Mouse (Mus musculus) hindbrain, postnatal 0 days (tissue): ENCODE data around the gene Sh3pxd2a. TPM values are rescaled to one million over a fixed set of nuclear protein-coding genes. Genes with fewer than 3 reads are reported as not detected.
A peak's percentile ranks its signal among the peaks of the same experiment; 100 is the strongest.

Source experiments
- ATAC-seq: fragments of 200-750 bp; cut with Nextera tagmentation; 2 replicates; pipeline ENCODE4 v1.8.0; 2017; ENCODE audit warnings: mild to moderate bottlenecking, moderate TSS enrichment, moderate library complexity
- DNase-seq: peaks from one replicate; pipeline ENCODE4 v3.0.0-alpha.2; 2015; ENCODE audit warnings: low spot score
- H3K27ac ChIP-seq: fragments of 300-500 bp; sonication (generic); 2 replicates; pipeline ENCODE4 v1.5.1; 2014; ENCODE audit warnings: mild to moderate bottlenecking
- H3K27me3 ChIP-seq: fragments of 300-500 bp; sonication (generic); 2 replicates; pipeline ENCODE4 v1.6.1; 2014; ENCODE audit warnings: low read length, mixed read lengths; ENCODE audit not compliant: insufficient read depth
- H3K36me3 ChIP-seq: fragments of 300-500 bp; sonication (generic); 2 replicates; pipeline ENCODE4 v1.6.1; 2014; ENCODE audit warnings: low read length, mixed read lengths; ENCODE audit not compliant: insufficient read depth
- H3K4me1 ChIP-seq: fragments of 300-500 bp; sonication (generic); 2 replicates; pipeline ENCODE4 v1.6.1; 2014; ENCODE audit warnings: antibody characterized with exemption, low read length, mixed read lengths; ENCODE audit not compliant: insufficient read depth
- H3K4me2 ChIP-seq: fragments of 300-500 bp; sonication (generic); 2 replicates; pipeline ENCODE4 v1.6.1; 2014; ENCODE audit warnings: low read depth, mild to moderate bottlenecking, low read length, moderate library complexity, mixed read lengths
- H3K4me3 ChIP-seq: fragments of 300-500 bp; sonication (generic); 2 replicates; pipeline ENCODE4 v1.5.1; 2014; ENCODE audit warnings: low read length
- H3K9ac ChIP-seq: fragments of 300-500 bp; sonication (generic); replicated peaks from 2 replicates; pipeline ENCODE4 v1.6.1; 2014; ENCODE audit warnings: mild to moderate bottlenecking, low read length, moderate library complexity, mixed read lengths
- H3K9me3 ChIP-seq: fragments of 300-500 bp; sonication (generic); 2 replicates; pipeline ENCODE4 v1.6.1; 2016; ENCODE audit warnings: low read length, mixed read lengths
- CTCF ChIP-seq: IDR thresholded peaks from 2 replicates; pipeline ENCODE4 v1.5.1; 2016; ENCODE audit warnings: antibody characterized with exemption, control low read depth, low read depth
- WGBS: fragments of 180-500 bp; shearing (Covaris S2); extraction: QIAGEN DNeasy Blood & Tissue Kit; methylation state at CpG from one replicate; pipeline ENCODE4 v1.1.7; 2014; 5-methylcytosine and 5-hydroxymethylcytosine counted together
- polyA plus RNA-seq: library from polyadenylated mRNA; unstranded; fragments of >200 nt; fragmentation: Nextera tagmentation; extraction: Ambion mirVana; gene quantifications from 2 replicates; pipeline ENCODE4 v1.2.1, GENCODE M21; 2015
- total RNA-seq: library from RNA; depleted of rRNA; stranded (reverse); fragments of >200 nt; gene quantifications from 2 replicates; pipeline ENCODE4 v1.2.3, GENCODE M21; 2014

Sh3pxd2a gene
- total and polyA plus RNA-seq, 2 experiments from 2014 or later: 1.8 to 25.5 TPM

GRCm38 (mm10) chr19:47384639-47385038 lies 79.6 kb downstream of the Sh3pxd2a start:
- Histone ChIP-seq H3K36me3 (no peaks in the 10 kb centered on the region), H3K27ac (no peak overlapping the region), H3K4me2 (no peak overlapping the region), H3K27me3 (no peaks in the 10 kb centered on the region), H3K9me3 (no peaks in the 10 kb centered on the region), H3K9ac (no peak overlapping the region), H3K4me1 (no peaks in the 10 kb centered on the region), H3K4me3 (no peak overlapping the region)
- DNase-seq (no peak), ATAC-seq (no peak)
- TF ChIP-seq CTCF: no peak
- 95% methylated on average over 3 of the region's 3 CpGs for WGBS

DNA sequence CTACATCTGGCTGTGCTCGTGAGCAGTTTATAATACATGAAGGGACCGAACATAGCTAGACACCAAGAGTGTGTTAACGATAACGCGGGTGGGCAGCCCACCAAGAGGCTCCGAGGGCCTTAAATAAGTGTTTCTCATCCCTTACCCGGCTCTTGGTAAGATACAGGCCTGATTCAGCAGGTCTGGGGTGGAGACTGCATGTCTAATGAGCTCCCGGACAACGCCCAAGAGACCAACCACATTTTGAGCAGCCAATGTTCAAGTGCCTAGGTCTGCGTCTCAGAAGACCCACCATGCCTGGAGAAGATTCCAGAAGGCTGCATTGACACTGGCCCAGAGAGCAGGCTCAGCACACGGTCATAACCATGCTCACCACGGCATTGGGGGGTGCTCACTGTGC lies 80.2 kb downstream of the Sh3pxd2a start:
- H3K36me3 ChIP-seq: no peaks in the 10 kb centered on the region
- no peaks in the 10 kb centered on the region for H3K27me3 ChIP-seq
- no peak overlapping the region for H3K4me2 ChIP-seq
- no peaks in the 10 kb centered on the region for H3K4me1 ChIP-seq
- no peak overlapping the region for H3K4me3 ChIP-seq
- no peak for TF ChIP-seq CTCF
- no peak for ATAC-seq
- no peak overlapping the region for H3K27ac ChIP-seq
- DNase-seq: no peak
- WGBS: 89% methylated on average over 12 of the region's 12 CpGs
- H3K9me3 ChIP-seq: no peaks in the 10 kb centered on the region
- no peak overlapping the region for H3K9ac ChIP-seq

GRCm38 (mm10) chr19:47382268-47382667 lies 81.9 kb downstream of the Sh3pxd2a start:
- ATAC-seq: no peak
- Histone ChIP-seq H3K4me1 (no peaks in the 10 kb centered on the region), H3K27ac (no peak overlapping the region), H3K9ac (no peak overlapping the region), H3K9me3 (no peaks in the 10 kb centered on the region), H3K27me3 (no peaks in the 10 kb centered on the region), H3K4me2 (no peak overlapping the region), H3K36me3 (no peaks in the 10 kb centered on the region), H3K4me3 (no peak overlapping the region)
- TF ChIP-seq CTCF: peak; percentile 47
- peak; percentile 40 for DNase-seq
- WGBS: 82% methylated on average over 5 of the region's 5 CpGs

DNA sequence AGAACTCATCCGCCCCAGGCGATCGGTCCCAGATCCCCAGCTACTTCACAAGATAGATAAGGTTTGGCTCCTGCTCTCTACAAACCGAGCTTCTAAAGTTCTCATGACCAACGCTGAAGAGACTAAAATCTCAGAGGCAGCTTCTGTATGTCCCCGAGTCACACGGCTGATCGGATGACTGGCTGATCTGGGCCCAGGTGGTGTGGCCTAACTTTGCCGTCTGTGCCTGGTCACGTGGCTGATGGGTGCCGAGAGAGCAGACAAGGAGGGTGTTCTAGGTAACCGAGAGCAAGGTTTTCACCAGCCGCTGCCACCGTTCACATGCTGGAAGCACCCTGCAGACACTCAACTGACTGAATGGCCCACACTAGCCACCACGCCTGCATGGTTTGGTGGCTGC lies 83.2 kb downstream of the Sh3pxd2a start:
- no peak for TF ChIP-seq CTCF
- no peak overlapping the region for H3K9ac ChIP-seq
- H3K9me3 ChIP-seq: no peaks in the 10 kb centered on the region
- ATAC-seq: no peak
- H3K4me2 ChIP-seq: no peak overlapping the region
- H3K4me3 ChIP-seq: no peak overlapping the region
- no peaks in the 10 kb centered on the region for H3K4me1 ChIP-seq
- no peak for DNase-seq
- no peaks in the 10 kb centered on the region for H3K27me3 ChIP-seq
- H3K36me3 ChIP-seq: no peaks in the 10 kb centered on the region
- 81% methylated on average over 15 of the region's 15 CpGs for WGBS
- H3K27ac ChIP-seq: no peak overlapping the region

- Histone ChIP-seq H3K36me3 (no peaks in the 10 kb centered on the region), H3K27me3 (no peaks in the 10 kb centered on the region), H3K27ac (no peak overlapping the region), H3K9me3 (no peaks in the 10 kb centered on the region), H3K4me3 (no peak overlapping the region), H3K4me2 (no peak overlapping the region), H3K4me1 (no peaks in the 10 kb centered on the region), H3K9ac (no peak overlapping the region)
- ATAC-seq (no peak), DNase-seq (no peak)
- no peak for TF ChIP-seq CTCF
- WGBS: 68% methylated on average over 5 of the region's 5 CpGs
Observed at GRCm38 (mm10) chr19:47379141-47379540, 85.1 kb downstream of the Sh3pxd2a start.

DNA sequence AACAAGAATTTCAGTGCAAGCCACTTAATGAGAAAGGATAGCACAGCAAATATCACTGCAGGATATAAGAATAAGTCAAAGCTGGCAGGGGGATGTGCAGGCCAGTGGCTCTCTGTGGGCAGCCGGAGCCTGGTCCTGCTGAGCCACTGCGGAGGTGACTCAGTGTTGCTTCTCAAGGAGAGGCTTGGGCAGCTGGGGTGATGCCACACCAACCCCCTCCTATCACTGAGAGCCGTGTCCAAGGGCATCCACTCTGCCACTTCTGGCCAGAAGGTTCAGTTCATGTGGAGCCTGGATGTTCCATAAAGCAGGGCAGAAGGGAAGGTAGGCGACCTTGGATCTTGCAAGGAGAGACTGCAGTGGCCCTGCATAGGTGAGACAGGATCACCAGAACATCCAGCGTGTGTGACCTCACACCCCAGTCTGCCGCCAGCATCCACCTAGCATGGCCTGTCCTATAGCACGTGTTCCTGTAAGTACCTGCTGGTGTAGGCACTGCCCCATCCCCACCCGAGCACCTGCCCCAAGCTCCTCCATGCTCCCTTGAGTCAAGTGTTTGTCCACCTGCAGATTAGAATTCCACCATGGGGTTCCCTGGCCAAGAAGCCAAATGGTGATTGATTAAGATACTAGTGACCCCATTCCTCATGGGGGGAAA lies 89.2 kb downstream of the Sh3pxd2a start:
- Histone ChIP-seq H3K4me1 (no peaks in the 10 kb centered on the region), H3K9me3 (no peaks in the 10 kb centered on the region), H3K27ac (no peak overlapping the region), H3K4me3 (no peak overlapping the region), H3K36me3 (no peaks in the 10 kb centered on the region), H3K9ac (no peak overlapping the region), H3K27me3 (no peaks in the 10 kb centered on the region), H3K4me2 (no peak overlapping the region)
- WGBS: 93% methylated on average over 8 of the region's 8 CpGs
- DNase-seq (no peak), ATAC-seq (0 out of 2 replicates have a peak, but pooled peaks have one; percentile 25)
- TF ChIP-seq CTCF: no peak

DNA sequence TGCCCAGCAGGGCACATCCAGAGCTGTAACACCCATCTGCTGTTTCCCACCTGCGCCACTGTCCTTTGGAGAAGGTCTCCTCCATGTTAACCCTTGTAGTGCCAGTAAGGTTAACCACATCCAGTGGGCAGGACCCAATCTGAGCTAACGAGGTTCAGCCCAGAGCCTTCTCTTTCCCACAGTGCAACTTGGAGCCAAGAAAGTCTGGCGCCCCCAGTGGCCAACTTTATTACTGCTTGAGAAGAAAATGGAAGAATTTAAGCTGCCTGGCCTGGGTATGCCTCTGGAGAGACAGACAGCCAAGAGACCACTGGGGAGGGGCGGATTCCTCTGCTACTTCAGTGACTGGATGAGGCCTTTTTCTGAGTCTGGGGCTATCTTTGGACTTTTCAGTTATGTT lies 89.8 kb downstream of the Sh3pxd2a start:
- WGBS: 40% methylated on average over 4 of the region's 4 CpGs
- peak; percentile 82 for DNase-seq
- Histone ChIP-seq H3K36me3 (no peaks in the 10 kb centered on the region), H3K4me3 (no peak overlapping the region), H3K27me3 (no peaks in the 10 kb centered on the region), H3K4me1 (no peaks in the 10 kb centered on the region), H3K9ac (no peak overlapping the region), H3K9me3 (no peaks in the 10 kb centered on the region), H3K4me2 (no peak overlapping the region), H3K27ac (no peak overlapping the region)
- TF ChIP-seq CTCF: peak; percentile 87
- peak; percentile 58; the same call in 1 of the 2 replicates for ATAC-seq
